Mouse (Mus musculus) left cerebral cortex, adult 8-10 months (tissue): ENCODE measurements around the gene Cdkal1. TPM values are rescaled to one million over a fixed set of nuclear protein-coding genes. Genes with fewer than 3 reads are reported as not detected.

Experiments used
- DNase-seq, 2 experiments: peaks; one replicate each; pipeline ENCODE4 v3.0.0; 2022; ENCODE audit warnings: low spot score in 2 of 2
- total RNA-seq, 4 experiments: library from RNA; stranded (reverse); gene quantifications; 2 replicates each; pipeline ENCODE4 v1.2.4; 2022

Cdkal1 gene
- total RNA-seq, 4 experiments from 2014 or later, result 21.7 to 40.8 (median 26.9) TPM

DNA sequence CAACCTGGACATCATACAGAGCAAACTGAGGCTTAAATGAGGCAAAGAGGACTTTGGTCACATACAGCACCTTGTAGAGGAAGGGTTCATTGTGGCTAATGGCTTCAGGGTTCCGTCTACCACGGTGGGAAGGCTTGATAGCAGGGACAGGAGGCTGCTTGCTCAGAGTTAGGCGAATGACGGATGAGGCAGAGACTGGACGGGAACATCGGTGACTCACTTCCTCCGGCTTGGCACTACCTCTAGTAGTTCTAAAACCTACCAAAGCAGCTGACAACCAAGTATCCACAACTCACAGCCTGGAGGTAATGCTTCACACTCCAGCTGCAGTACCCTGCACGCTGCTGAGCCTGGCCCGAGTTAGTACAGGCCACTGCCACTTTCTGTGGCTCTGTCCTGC is 706.9 kb downstream of the Cdkal1 start:
- DNase-seq, result no peak

Other genes starting within 250 kb of the Cdkal1 start
- gene E2f3, start 130.4 kb upstream of the Cdkal1 start, total RNA-seq, result 10 to 100 TPM; 18.5 to 21.3 (median 20.4) TPM